ENCODE assay signal across 29 mouse cellular contexts in genomic region chr4:127279241-127279640, GRCm38 (mm10). TPM values are rescaled to one million over a fixed set of nuclear protein-coding genes. Genes with fewer than 3 reads are reported as not detected.
DNase-seq lines count a peak whose midpoint lies in the region; ATAC-seq and TF ChIP-seq lines count a peak whose summit lies in the region.
"Had no signal": no experiment of that assay in that cellular context is flagged by ENCODE, and none has a peak within 500 bp of the region (broad histone marks: within the 10 kb centered on the region; RNA-seq: fewer than 3 reads in every experiment).

No protein-coding gene starts in this region.

- no peak for TF ChIP-seq EP300 in heart, adult 2 months (IDR thresholded peaks at IDR 0.05; ENCODE audit: insufficient read depth, low read depth, low read length)

- peaks cover 11% of the 10 kb centered on the region for H3K4me1 ChIP-seq in heart, adult 2 months (ENCODE audit: control insufficient read depth, insufficient read depth, low read length)
- peaks cover 3% of the 10 kb centered on the region; the same call in 1 of the 2 replicates for H3K4me1 ChIP-seq in kidney, adult 2 months (ENCODE audit: control insufficient read depth, insufficient read depth, low read length)
- no peaks in the 10 kb centered on the region; the same call in 1 of the 2 replicates for H3K4me1 ChIP-seq in liver, adult 2 months (ENCODE audit: control insufficient read depth, insufficient read depth, low read length)
- no peaks in the 10 kb centered on the region for H3K4me1 ChIP-seq in liver, embryonic 12.5 days
- H3K4me1 ChIP-seq in brown adipose tissue, adult 24 weeks (ENCODE audit: control insufficient read depth, insufficient read depth, insufficient read length, low read length), result peaks cover 10% of the 10 kb centered on the region; the same call in 1 of the 2 replicates
- H3K4me1 ChIP-seq: lung, embryonic 15.5 days had no signal

- peak overlapping the region; percentile 64 for H3K27ac ChIP-seq in heart, adult 2 months
- H3K27ac ChIP-seq in kidney, adult 2 months (ENCODE audit: insufficient read depth, low read depth, low read length), result peak overlapping the region; percentile 49
- H3K27ac ChIP-seq in liver, adult 2 months (replicated peaks; ENCODE audit: insufficient read depth, low read depth, low read length), result peak overlapping the region; percentile 76
- H3K27ac ChIP-seq in liver, embryonic 12.5 days, result no peak overlapping the region
- H3K27ac ChIP-seq in brown adipose tissue, adult 24 weeks (replicated peaks; ENCODE audit: low read depth, low read length), result peak overlapping the region; percentile 70
- H3K27ac ChIP-seq: embryonic facial prominence, embryonic 12.5 days; hindbrain, embryonic 14.5 days; layer of hippocampus, adult 2 months; left cerebral cortex, adult 2 months; limb, embryonic 13.5 days; liver, embryonic 14.5 days had no signal

- peak in 1 of 2 experiments; percentile 13 for DNase-seq in heart, adult 2 months
- DNase-seq in heart, postnatal 14 days, result no peak
- DNase-seq in kidney, adult 2 months, result no peak
- no peak for DNase-seq in kidney, adult 8-10 months
- no peak for DNase-seq in liver, adult 2 months (ENCODE audit: extremely low read depth, low read depth, low spot score)
- DNase-seq in urinary bladder, adult 2 months (ENCODE audit: low spot score), result no peak
- DNase-seq: cerebellum, adult 11 months; cerebellum, adult 9-10 months; cerebellum, postnatal 36 days; midbrain, embryonic 14.5 days; right cerebral cortex, adult 18-20 months; spleen, adult 18-20 months; thymus, postnatal 14 days had no signal

- H3K9ac ChIP-seq in heart, adult 2 months (ENCODE audit: low read depth, low read length), result no peak overlapping the region
- H3K9ac ChIP-seq in liver, adult 2 months (ENCODE audit: low read depth, low read length), result no peak overlapping the region
- H3K9ac ChIP-seq in liver, embryonic 12.5 days, result no peak overlapping the region
- H3K9ac ChIP-seq: embryonic facial prominence, embryonic 12.5 days; hindbrain, embryonic 14.5 days; limb, embryonic 13.5 days; liver, embryonic 14.5 days; lung, embryonic 15.5 days had no signal

- H3K36me3 ChIP-seq in heart, adult 2 months (ENCODE audit: control insufficient read depth, insufficient read depth, low read length), result no peaks in the 10 kb centered on the region
- H3K36me3 ChIP-seq in kidney, adult 2 months (ENCODE audit: control insufficient read depth, insufficient read depth, low read length), result no peaks in the 10 kb centered on the region
- no peaks in the 10 kb centered on the region for H3K36me3 ChIP-seq in liver, adult 2 months (ENCODE audit: control insufficient read depth, insufficient read depth, low read length)
- H3K36me3 ChIP-seq in liver, embryonic 12.5 days, result no peaks in the 10 kb centered on the region
- H3K36me3 ChIP-seq: embryonic facial prominence, embryonic 12.5 days; limb, embryonic 13.5 days; lung, embryonic 15.5 days had no signal

- no peaks in the 10 kb centered on the region for H3K9me3 ChIP-seq in liver, embryonic 12.5 days (replicated peaks)
- H3K9me3 ChIP-seq: embryonic facial prominence, embryonic 12.5 days; limb, embryonic 13.5 days; lung, embryonic 15.5 days had no signal

- 71% methylated on average over 9 of the region's 9 CpGs for WGBS in heart, adult 2 months
- 73% methylated on average over 9 of the region's 9 CpGs for WGBS in kidney, adult 2 months
- 73% methylated on average over 9 of the region's 9 CpGs for WGBS in liver, adult 2 months
- WGBS in liver, embryonic 12.5 days (ENCODE audit: insufficient replicate concordance), result 68% methylated on average over 9 of the region's 9 CpGs

- no peak overlapping the region for H3K4me3 ChIP-seq in heart, adult 2 months
- H3K4me3 ChIP-seq in kidney, adult 2 months (ENCODE audit: insufficient read depth, low read depth, low read length), result no peak overlapping the region
- no peak overlapping the region for H3K4me3 ChIP-seq in liver, adult 2 months (ENCODE audit: insufficient read depth, low read depth, low read length)
- H3K4me3 ChIP-seq in liver, embryonic 12.5 days, result no peak overlapping the region
- H3K4me3 ChIP-seq in brown adipose tissue, adult 24 weeks (ENCODE audit: insufficient read depth, low read depth, low read length), result no peak overlapping the region
- H3K4me3 ChIP-seq: embryonic facial prominence, embryonic 12.5 days; layer of hippocampus, adult 2 months; left cerebral cortex, adult 2 months; limb, embryonic 13.5 days; lung, embryonic 15.5 days had no signal

- ATAC-seq in liver, embryonic 12.5 days, result no peak
- ATAC-seq: forebrain, embryonic 14.5 days; intestine, postnatal 0 days; Patski had no signal

- TF ChIP-seq POLR2A in heart, adult 2 months (IDR thresholded peaks at IDR 0.05; ENCODE audit: insufficient read depth, low read depth, low read length), result no peak
- TF ChIP-seq POLR2A in kidney, adult 2 months (IDR thresholded peaks at IDR 0.05; ENCODE audit: low read depth, low read length), result no peak
- no peak for TF ChIP-seq POLR2A in liver, adult 2 months (IDR thresholded peaks at IDR 0.05; ENCODE audit: extremely low read depth, insufficient read depth, low read length)

- no peak overlapping the region for H3K4me2 ChIP-seq in liver, embryonic 12.5 days
- H3K4me2 ChIP-seq: embryonic facial prominence, embryonic 12.5 days; hindbrain, embryonic 14.5 days; limb, embryonic 13.5 days; lung, embryonic 15.5 days had no signal

- TF ChIP-seq CTCF in heart, adult 2 months (IDR thresholded peaks at IDR 0.05), result no peak
- TF ChIP-seq CTCF in kidney, adult 2 months (conservative IDR thresholded peaks at IDR 0.05; ENCODE audit: insufficient read depth, insufficient read length, low read depth, low read length), result no peak
- no peak for TF ChIP-seq CTCF in liver, adult 2 months (IDR thresholded peaks at IDR 0.05; ENCODE audit: low read depth, low read length)

- intact Hi-C loops in heart, adult 2 months (cut with DNase I), result loop anchor here (2.0 kb wide), 1 partner anchor 36 kb away; the partner anchor contains the start of gene Gja4
- intact Hi-C loops in heart, postnatal 14 days (cut with DNase I), result loop anchor here (2.0 kb wide), 2 partner anchors 20 to 36 kb away; partner anchors contain the start of gene Gja4

- no peaks in the 10 kb centered on the region for H3K79me2 ChIP-seq in heart, adult 2 months (replicated peaks; ENCODE audit: control insufficient read depth, insufficient read depth, low read length)
- H3K79me2 ChIP-seq in liver, adult 2 months (ENCODE audit: control insufficient read depth, insufficient read depth, low read length), result no peaks in the 10 kb centered on the region

- no peaks in the 10 kb centered on the region for H3K27me3 ChIP-seq in heart, adult 2 months (ENCODE audit: control insufficient read depth, insufficient read depth, low read length)
- no peaks in the 10 kb centered on the region for H3K27me3 ChIP-seq in kidney, adult 2 months (replicated peaks; ENCODE audit: control insufficient read depth, insufficient read depth, low read length)
- H3K27me3 ChIP-seq in liver, adult 2 months (ENCODE audit: control insufficient read depth, insufficient read depth, low read length), result no peaks in the 10 kb centered on the region
- H3K27me3 ChIP-seq in liver, embryonic 12.5 days (replicated peaks), result no peaks in the 10 kb centered on the region
- H3K27me3 ChIP-seq: embryonic facial prominence, embryonic 12.5 days; limb, embryonic 13.5 days; lung, embryonic 15.5 days had no signal

RNA-seq across cellular contexts. Expression of gene Gja4, which starts 34.6 kb away (rescaled TPM):
- 10 to 100 TPM; 12.2 to 12.4 TPM for total RNA-seq in heart, adult 2 months (2021)
- 25.1 and 28.7 TPM in 2 replicates for polyA plus RNA-seq in heart, adult 2 months (2012; rRNA removed)
- 10 to 100 TPM; 20.8 to 23.0 TPM for total RNA-seq in heart, postnatal 14 days (2021)
- 17.8 and 19.2 TPM in 2 replicates for polyA plus RNA-seq in kidney, adult 2 months (2012; rRNA removed)
- 1.5 and 1.9 TPM in 2 replicates for total RNA-seq in liver, adult 2 months (2014; rRNA removed)
- polyA plus RNA-seq in liver, adult 2 months (2012; rRNA removed), result 8.0 and 8.8 TPM in 2 replicates
- polyA plus RNA-seq in liver, embryonic 12.5 days (2016; fragmentation: Nextera tagmentation; extraction: Ambion mirVana), result 2.5 and 3.1 TPM in 2 replicates
- 2.3 and 3.4 TPM in 2 replicates for polyA plus RNA-seq in brown adipose tissue, adult 24 weeks (2012; ENCODE audit: insufficient read depth, insufficient read length, missing spikeins)
- polyA plus RNA-seq in urinary bladder, adult 2 months (2012; rRNA removed), result 18.5 and 18.6 TPM in 2 replicates
- total RNA-seq: MEL; monocyte, adult 5-6 weeks; neutrophil, adult 5-6 weeks had no signal

RNA-seq across cellular contexts. Expression of gene Smim12, which starts 35.7 kb away (rescaled TPM):
- total RNA-seq in heart, adult 2 months (2021), result 10 to 100 TPM; 50.3 to 51.6 TPM
- 43.3 and 47.7 TPM in 2 replicates for polyA plus RNA-seq in heart, adult 2 months (2012; rRNA removed)
- total RNA-seq in heart, postnatal 14 days (2021), result 10 to 100 TPM; 43.1 to 43.5 TPM
- 48.8 and 49.9 TPM in 2 replicates for polyA plus RNA-seq in kidney, adult 2 months (2012; rRNA removed)
- 24.4 and 27.1 TPM in 2 replicates for total RNA-seq in liver, adult 2 months (2014; rRNA removed)
- 24.1 and 32.3 TPM in 2 replicates for polyA plus RNA-seq in liver, adult 2 months (2012; rRNA removed)
- polyA plus RNA-seq in liver, embryonic 12.5 days (2016; fragmentation: Nextera tagmentation; extraction: Ambion mirVana), result 33.9 and 35.3 TPM in 2 replicates
- polyA plus RNA-seq in brown adipose tissue, adult 24 weeks (2012; ENCODE audit: insufficient read depth, insufficient read length, missing spikeins), result 30.7 and 42.6 TPM in 2 replicates
- 49.8 and 54.0 TPM in 2 replicates for polyA plus RNA-seq in urinary bladder, adult 2 months (2012; rRNA removed)

RNA-seq across cellular contexts. Expression of gene Gjb3, which starts 51.4 kb away (rescaled TPM):
- total RNA-seq in heart, adult 2 months (2021), result not detected
- 0.25 TPM in 1 of 2 replicates, not detected in the other for polyA plus RNA-seq in heart, adult 2 months (2012; rRNA removed)
- under 1 TPM in 1 of 2 experiments, not detected in 1; 0.22 TPM for total RNA-seq in heart, postnatal 14 days (2021)
- 0.24 and 0.44 TPM in 2 replicates for polyA plus RNA-seq in kidney, adult 2 months (2012; rRNA removed)
- total RNA-seq in liver, adult 2 months (2014; rRNA removed), result not detected in 2 replicates
- not detected in 2 replicates for polyA plus RNA-seq in liver, adult 2 months (2012; rRNA removed)
- polyA plus RNA-seq in liver, embryonic 12.5 days (2016; fragmentation: Nextera tagmentation; extraction: Ambion mirVana), result 0.16 TPM in 1 of 2 replicates, not detected in the other
- not detected in 2 replicates for polyA plus RNA-seq in brown adipose tissue, adult 24 weeks (2012; ENCODE audit: insufficient read depth, insufficient read length, missing spikeins)
- polyA plus RNA-seq in urinary bladder, adult 2 months (2012; rRNA removed), result 10.3 and 13.2 TPM in 2 replicates
- total RNA-seq: gastrocnemius, postnatal 36 days; MEL; monocyte, adult 5-6 weeks; neutrophil, adult 5-6 weeks had no signal
- polyA plus RNA-seq: forebrain, embryonic 14.5 days; hindbrain, embryonic 14.5 days had no signal
